Mouse (Mus musculus): ENCODE measurements at regions not wholly inside any gene's neighbourhood (a gene's known extent, or its start where the extent isn't known, plus 50 kb on each side); places are given as distances from the start of the nearest gene placed in this dataset.
A peak's percentile ranks its signal among the peaks of the same experiment; 100 is the strongest.

- Histone ChIP-seq H3K36me3 (ENCODE audit: control insufficient read depth, insufficient read depth, low read length) (no peaks in the 10 kb centered on the region), H3K4me3 (ENCODE audit: low read depth, low read length) (no peak overlapping the region), H3K27ac (ENCODE audit: low read depth, low read length) (no peak overlapping the region), H3K4me2 (ENCODE audit: low read depth, low read length) (no peak overlapping the region), H3K9me3 (ENCODE audit: control insufficient read depth, low read length) (no peaks in the 10 kb centered on the region), H3K4me1 (ENCODE audit: control insufficient read depth, insufficient read depth, low read length) (no peaks in the 10 kb centered on the region; the same call in 1 of the 2 replicates), H3K9ac (replicated peaks; ENCODE audit: low read depth, low read length) (no peak overlapping the region), H3K27me3 (ENCODE audit: control insufficient read depth, insufficient read depth, low read length) (no peaks in the 10 kb centered on the region)
- peak; percentile 44; the same call in 1 of the 2 replicates for ATAC-seq (ENCODE audit: low read depth)
- WGBS, result 55% methylated on average over 6 of the region's 6 CpGs
Measured at GRCm38 (mm10) chr16:85680351-85680750, 122.6 kb downstream of the Adamts1 start.

DNA sequence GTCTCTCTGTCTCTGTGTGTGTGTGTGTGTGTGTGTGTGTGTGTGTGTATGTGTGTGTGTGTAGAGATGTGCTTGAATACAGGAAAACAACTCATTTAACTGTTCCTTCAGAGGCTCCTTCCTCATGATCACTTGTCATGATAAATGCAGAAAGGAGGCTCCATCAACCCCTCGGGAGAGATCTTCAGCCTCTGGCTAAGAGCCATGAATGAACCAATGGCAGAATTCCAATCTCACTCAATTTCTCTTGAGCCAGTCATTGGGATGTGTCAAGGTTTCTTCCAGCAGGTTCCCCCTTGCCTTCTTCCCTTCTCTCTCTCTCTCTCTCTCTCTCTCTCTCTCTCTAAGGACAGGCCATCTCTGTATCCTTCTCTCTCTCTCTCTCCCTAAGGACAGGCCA is 124.1 kb downstream of the Adamts1 start:
- ATAC-seq (ENCODE audit: low read depth), result no peak
- H3K4me2 ChIP-seq (ENCODE audit: low read depth, low read length), result no peak overlapping the region
- H3K4me1 ChIP-seq (ENCODE audit: control insufficient read depth, insufficient read depth, low read length), result no peaks in the 10 kb centered on the region; the same call in 1 of the 2 replicates
- WGBS, result 69% methylated on average over 1 of the region's 1 CpGs
- H3K27ac ChIP-seq (ENCODE audit: low read depth, low read length), result no peak overlapping the region
- H3K27me3 ChIP-seq (ENCODE audit: control insufficient read depth, insufficient read depth, low read length), result no peaks in the 10 kb centered on the region
- H3K9me3 ChIP-seq (ENCODE audit: control insufficient read depth, low read length), result no peaks in the 10 kb centered on the region
- H3K4me3 ChIP-seq (ENCODE audit: low read depth, low read length), result no peak overlapping the region
- H3K36me3 ChIP-seq (ENCODE audit: control insufficient read depth, insufficient read depth, low read length), result no peaks in the 10 kb centered on the region
- H3K9ac ChIP-seq (replicated peaks; ENCODE audit: low read depth, low read length), result no peak overlapping the region

DNA sequence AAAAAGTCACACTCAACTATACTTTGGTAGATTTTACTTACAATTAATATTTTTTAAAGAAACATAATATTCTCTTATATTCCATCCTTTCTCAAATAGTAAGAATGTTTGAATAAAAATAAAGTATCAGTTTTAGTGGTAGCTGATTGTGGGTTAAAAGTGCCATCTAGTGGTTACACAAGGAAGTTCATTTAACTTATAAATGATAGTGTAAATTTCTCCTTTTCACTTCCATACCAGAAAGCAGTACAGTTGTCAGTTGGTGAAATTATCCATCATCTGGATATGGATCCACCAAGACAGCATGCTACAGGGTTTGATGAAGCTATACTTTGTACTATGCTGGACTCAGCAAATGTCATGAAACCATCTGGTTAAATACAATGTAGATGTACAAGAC is 124.7 kb downstream of the Adamts1 start:
- no peaks in the 10 kb centered on the region for H3K27me3 ChIP-seq (ENCODE audit: control insufficient read depth, insufficient read depth, low read length)
- H3K9ac ChIP-seq (replicated peaks; ENCODE audit: low read depth, low read length), result no peak overlapping the region
- peak; percentile 36; the same call in 1 of the 2 replicates for ATAC-seq (ENCODE audit: low read depth)
- H3K27ac ChIP-seq (ENCODE audit: low read depth, low read length), result no peak overlapping the region
- H3K36me3 ChIP-seq (ENCODE audit: control insufficient read depth, insufficient read depth, low read length), result no peaks in the 10 kb centered on the region
- H3K4me2 ChIP-seq (ENCODE audit: low read depth, low read length), result no peak overlapping the region
- no peak overlapping the region for H3K4me3 ChIP-seq (ENCODE audit: low read depth, low read length)
- no peaks in the 10 kb centered on the region; the same call in 1 of the 2 replicates for H3K4me1 ChIP-seq (ENCODE audit: control insufficient read depth, insufficient read depth, low read length)
- H3K9me3 ChIP-seq (ENCODE audit: control insufficient read depth, low read length), result no peaks in the 10 kb centered on the region

DNA sequence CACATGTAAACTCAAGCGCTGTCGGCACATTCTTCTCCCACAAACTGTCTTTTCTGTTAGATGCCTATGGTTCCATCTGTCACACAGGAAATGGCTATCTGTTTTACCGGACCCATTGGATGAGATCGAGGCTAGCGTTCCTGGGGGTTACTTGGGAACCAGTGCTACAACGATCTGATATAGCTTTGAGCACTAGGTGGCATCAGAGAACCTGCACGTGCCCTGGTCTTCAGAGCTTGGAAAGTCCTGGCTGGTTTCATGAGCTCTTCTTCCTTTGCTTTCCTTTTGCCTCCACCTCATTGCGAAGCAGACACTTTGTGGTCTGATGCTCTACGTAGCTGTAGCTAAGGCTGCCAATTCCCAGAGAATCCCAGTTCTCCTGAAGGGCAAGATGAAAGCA is 123.8 kb upstream of the Cyyr1 start:
- no peaks in the 10 kb centered on the region for H3K9me3 ChIP-seq (ENCODE audit: control insufficient read depth, low read length)
- no peak overlapping the region for H3K9ac ChIP-seq (replicated peaks; ENCODE audit: low read depth, low read length)
- no peaks in the 10 kb centered on the region for H3K27me3 ChIP-seq (ENCODE audit: control insufficient read depth, insufficient read depth, low read length)
- H3K4me2 ChIP-seq (ENCODE audit: low read depth, low read length), result no peak overlapping the region
- WGBS, result 37% methylated on average over 9 of the region's 9 CpGs
- no peak overlapping the region for H3K4me3 ChIP-seq (ENCODE audit: low read depth, low read length)
- H3K27ac ChIP-seq (ENCODE audit: low read depth, low read length), result no peak overlapping the region
- no peaks in the 10 kb centered on the region for H3K36me3 ChIP-seq (ENCODE audit: control insufficient read depth, insufficient read depth, low read length)
- ATAC-seq (ENCODE audit: low read depth), result peak; percentile 73; the same call in 1 of the 2 replicates
- no peaks in the 10 kb centered on the region; the same call in 1 of the 2 replicates for H3K4me1 ChIP-seq (ENCODE audit: control insufficient read depth, insufficient read depth, low read length)

DNA sequence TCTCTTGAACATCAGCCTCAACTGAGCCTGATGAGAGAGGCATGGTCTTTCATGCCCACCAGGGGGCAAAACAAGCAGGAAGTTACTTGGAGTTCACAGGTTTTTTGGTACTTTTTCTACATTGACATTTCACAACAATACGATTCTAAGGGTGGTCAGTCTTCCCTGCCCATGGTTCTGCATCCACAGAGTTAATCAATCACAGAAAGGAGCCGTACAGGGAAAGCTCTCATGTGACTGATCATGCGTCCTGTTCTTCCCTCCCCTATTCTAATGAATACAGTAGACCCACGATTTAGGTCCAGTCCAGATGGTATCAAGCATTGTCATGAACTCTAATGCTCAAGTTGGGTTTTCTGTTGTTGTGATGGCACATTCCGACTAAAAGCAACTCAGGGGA is 115.6 kb upstream of the Cyyr1 start:
- Histone ChIP-seq H3K27me3 (ENCODE audit: control insufficient read depth, insufficient read depth, low read length) (no peaks in the 10 kb centered on the region), H3K4me1 (ENCODE audit: control insufficient read depth, insufficient read depth, low read length) (no peaks in the 10 kb centered on the region), H3K9me3 (ENCODE audit: control insufficient read depth, low read length) (no peaks in the 10 kb centered on the region), H3K27ac (ENCODE audit: low read depth, low read length) (no peak overlapping the region), H3K9ac (replicated peaks; ENCODE audit: low read depth, low read length) (no peak overlapping the region), H3K4me3 (ENCODE audit: low read depth, low read length) (no peak overlapping the region), H3K4me2 (ENCODE audit: low read depth, low read length) (no peak overlapping the region), H3K36me3 (ENCODE audit: control insufficient read depth, insufficient read depth, low read length) (no peaks in the 10 kb centered on the region)
- 83% methylated on average over 5 of the region's 5 CpGs for WGBS
- ATAC-seq (ENCODE audit: low read depth), result no peak

GRCm38 (mm10) chr16:85667790-85668189 is 114.6 kb upstream of the Cyyr1 start:
- WGBS, result 67% methylated on average over 1 of the region's 1 CpGs
- Histone ChIP-seq H3K4me1 (ENCODE audit: control insufficient read depth, insufficient read depth, low read length) (no peaks in the 10 kb centered on the region), H3K4me2 (ENCODE audit: low read depth, low read length) (no peak overlapping the region), H3K36me3 (ENCODE audit: control insufficient read depth, insufficient read depth, low read length) (no peaks in the 10 kb centered on the region), H3K9me3 (ENCODE audit: control insufficient read depth, low read length) (no peaks in the 10 kb centered on the region), H3K4me3 (ENCODE audit: low read depth, low read length) (no peak overlapping the region), H3K27me3 (ENCODE audit: control insufficient read depth, insufficient read depth, low read length) (no peaks in the 10 kb centered on the region), H3K9ac (replicated peaks; ENCODE audit: low read depth, low read length) (no peak overlapping the region), H3K27ac (ENCODE audit: low read depth, low read length) (no peak overlapping the region)
- ATAC-seq (ENCODE audit: low read depth), result no peak

DNA sequence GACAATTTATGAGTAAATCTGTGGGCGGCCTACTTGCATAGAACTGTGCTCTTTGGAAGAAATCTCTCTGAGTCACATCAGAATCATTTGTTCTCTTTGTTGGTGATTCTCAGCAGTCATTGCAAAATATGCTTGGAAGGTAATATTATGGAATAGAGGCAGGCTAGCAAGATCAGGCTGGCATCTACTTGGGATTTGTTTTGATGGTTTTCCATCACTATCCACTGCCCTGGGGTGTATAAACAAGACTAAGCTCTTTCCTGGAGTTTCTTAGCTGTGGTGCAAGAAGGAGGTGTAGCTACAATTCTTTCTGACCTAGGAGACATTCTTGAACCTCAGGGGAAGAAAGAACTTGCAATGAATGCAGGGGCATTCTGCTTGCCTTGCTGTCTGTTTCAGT is 96.3 kb upstream of the Cyyr1 start:
- no peak for ATAC-seq (ENCODE audit: low read depth)
- WGBS, result 93% methylated on average over 1 of the region's 1 CpGs
- no peaks in the 10 kb centered on the region for H3K27me3 ChIP-seq (ENCODE audit: control insufficient read depth, insufficient read depth, low read length)

GRCm38 (mm10) chr16:85640992-85641391 is 87.8 kb upstream of the Cyyr1 start:
- WGBS, result 46% methylated on average over 4 of the region's 4 CpGs
- Histone ChIP-seq H3K27ac (ENCODE audit: low read depth, low read length) (no peak overlapping the region), H3K4me2 (ENCODE audit: low read depth, low read length) (no peak overlapping the region), H3K9ac (replicated peaks; ENCODE audit: low read depth, low read length) (no peak overlapping the region), H3K9me3 (ENCODE audit: control insufficient read depth, low read length) (no peaks in the 10 kb centered on the region), H3K4me1 (ENCODE audit: control insufficient read depth, insufficient read depth, low read length) (0 out of 2 replicates have a peak, but pooled peaks cover 2% of the 10 kb centered on the region), H3K4me3 (ENCODE audit: low read depth, low read length) (no peak overlapping the region), H3K27me3 (ENCODE audit: control insufficient read depth, insufficient read depth, low read length) (no peaks in the 10 kb centered on the region), H3K36me3 (ENCODE audit: control insufficient read depth, insufficient read depth, low read length) (no peaks in the 10 kb centered on the region)
- ATAC-seq (ENCODE audit: low read depth), result no peak

More for the DNA sequence above, 96.3 kb upstream of the Cyyr1 start:
- Histone ChIP-seq H3K4me1 (ENCODE audit: control insufficient read depth, insufficient read depth, low read length) (no peaks in the 10 kb centered on the region), H3K27ac (ENCODE audit: low read depth, low read length) (no peak overlapping the region), H3K4me2 (ENCODE audit: low read depth, low read length) (no peak overlapping the region), H3K4me3 (ENCODE audit: low read depth, low read length) (no peak overlapping the region), H3K9me3 (ENCODE audit: control insufficient read depth, low read length) (no peaks in the 10 kb centered on the region), H3K9ac (replicated peaks; ENCODE audit: low read depth, low read length) (no peak overlapping the region), H3K36me3 (ENCODE audit: control insufficient read depth, insufficient read depth, low read length) (no peaks in the 10 kb centered on the region)

DNA sequence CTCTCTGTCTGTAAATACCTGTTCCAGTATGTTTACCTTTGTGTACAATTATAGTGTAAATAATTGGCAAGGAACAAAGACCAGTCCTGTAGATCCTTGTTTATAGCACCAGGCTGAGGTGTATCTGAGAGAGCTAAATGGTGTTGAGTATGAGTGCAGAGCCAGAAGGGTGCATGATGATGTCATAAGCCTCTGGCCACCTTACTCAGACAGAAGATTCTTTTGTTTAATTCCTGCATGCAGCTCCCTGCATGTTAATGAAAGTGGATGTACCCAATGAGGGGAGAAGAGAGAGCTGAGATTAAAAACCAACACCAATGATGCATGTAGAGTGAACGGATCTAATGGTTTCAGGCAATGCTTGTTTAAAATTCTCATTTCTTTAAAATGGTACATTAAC is 83.9 kb upstream of the Cyyr1 start:
- Histone ChIP-seq H3K27me3 (ENCODE audit: control insufficient read depth, insufficient read depth, low read length) (no peaks in the 10 kb centered on the region), H3K9ac (replicated peaks; ENCODE audit: low read depth, low read length) (no peak overlapping the region), H3K9me3 (ENCODE audit: control insufficient read depth, low read length) (no peaks in the 10 kb centered on the region), H3K4me3 (ENCODE audit: low read depth, low read length) (no peak overlapping the region), H3K36me3 (ENCODE audit: control insufficient read depth, insufficient read depth, low read length) (no peaks in the 10 kb centered on the region), H3K27ac (ENCODE audit: low read depth, low read length) (no peak overlapping the region), H3K4me2 (ENCODE audit: low read depth, low read length) (no peak overlapping the region), H3K4me1 (ENCODE audit: control insufficient read depth, insufficient read depth, low read length) (0 out of 2 replicates have a peak, but pooled peaks cover 2% of the 10 kb centered on the region)
- peak; percentile 61; the same call in 1 of the 2 replicates for ATAC-seq (ENCODE audit: low read depth)
- 51% methylated on average over 1 of the region's 1 CpGs for WGBS
